Mouse (Mus musculus) gastrocnemius, postnatal 10 days (tissue): ENCODE measurements around the gene Actn4. TPM values are rescaled to one million over a fixed set of nuclear protein-coding genes. Genes with fewer than 3 reads are reported as not detected.

Source experiments
- DNase-seq: peaks from one replicate; pipeline ENCODE4 v3.0.0; 2021; ENCODE audit warnings: mixed read lengths
- total RNA-seq, 2 experiments: library from RNA; stranded (reverse); gene quantifications; 2 replicates each; pipeline ENCODE4 v1.2.3; 2021

Actn4 gene
- total RNA-seq, 2 experiments from 2014 or later, result 90.2 to 120 TPM

- DNase-seq, result no peak
Observed at GRCm38 (mm10) chr7:28924802-28925201, 37.3 kb downstream of the Actn4 start.

- DNase-seq, result no peak
Observed at GRCm38 (mm10) chr7:28923865-28924291, 38.3 kb downstream of the Actn4 start.

- DNase-seq, result no peak
Observed at GRCm38 (mm10) chr7:28922606-28923005, 39.5 kb downstream of the Actn4 start.

GRCm38 (mm10) chr7:28921722-28922465 lies 40.2 kb downstream of the Actn4 start:
- DNase-seq, result no peak

GRCm38 (mm10) chr7:28921178-28921577 lies 41.0 kb downstream of the Actn4 start:
- no peak for DNase-seq

DNA sequence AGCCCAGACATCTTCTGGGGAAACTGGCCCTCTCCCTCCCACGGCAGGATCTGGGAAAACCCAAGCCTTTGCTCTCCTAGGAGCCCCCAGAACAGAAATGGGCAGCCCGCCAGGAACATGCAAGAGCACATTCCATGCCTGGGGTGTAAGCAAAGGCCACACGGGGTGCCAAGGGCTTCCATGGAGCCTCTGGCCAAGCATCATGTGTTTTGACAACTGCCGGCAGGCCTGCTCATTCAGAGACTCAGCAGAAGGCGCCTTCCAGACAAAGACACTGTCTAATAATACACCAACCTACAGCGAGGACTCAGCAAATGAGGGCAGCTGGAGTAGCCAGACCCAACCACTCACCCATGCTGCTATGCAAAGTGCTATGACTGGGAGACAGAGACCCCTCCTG lies 42.3 kb downstream of the Actn4 start:
- DNase-seq, result peak; percentile 88

DNA sequence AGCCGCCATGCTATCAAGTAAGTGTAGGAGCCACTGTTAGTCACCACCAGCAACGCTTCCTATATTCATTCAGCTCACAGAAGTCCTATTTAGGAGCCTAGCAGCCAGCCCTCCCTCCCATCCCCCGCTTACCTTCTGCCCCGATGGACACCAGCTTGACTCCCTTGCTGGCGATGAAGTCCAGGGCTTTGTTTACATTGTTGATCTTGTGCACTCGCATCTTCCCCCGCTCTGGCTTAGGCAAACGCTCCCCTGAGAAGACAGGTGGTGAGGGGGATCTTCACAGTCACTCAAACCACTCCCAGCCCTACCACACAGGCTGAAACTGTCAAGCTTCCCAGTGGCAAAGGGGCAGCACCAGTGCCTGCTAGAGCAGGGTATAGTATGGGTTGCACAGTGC lies 43.6 kb downstream of the Actn4 start:
- DNase-seq, result no peak

GRCm38 (mm10) chr7:28917503-28918426 lies 44.4 kb downstream of the Actn4 start:
- peak; percentile 78 for DNase-seq

- DNase-seq, result no peak
Observed at GRCm38 (mm10) chr7:28916491-28916890, 45.6 kb downstream of the Actn4 start.

DNA sequence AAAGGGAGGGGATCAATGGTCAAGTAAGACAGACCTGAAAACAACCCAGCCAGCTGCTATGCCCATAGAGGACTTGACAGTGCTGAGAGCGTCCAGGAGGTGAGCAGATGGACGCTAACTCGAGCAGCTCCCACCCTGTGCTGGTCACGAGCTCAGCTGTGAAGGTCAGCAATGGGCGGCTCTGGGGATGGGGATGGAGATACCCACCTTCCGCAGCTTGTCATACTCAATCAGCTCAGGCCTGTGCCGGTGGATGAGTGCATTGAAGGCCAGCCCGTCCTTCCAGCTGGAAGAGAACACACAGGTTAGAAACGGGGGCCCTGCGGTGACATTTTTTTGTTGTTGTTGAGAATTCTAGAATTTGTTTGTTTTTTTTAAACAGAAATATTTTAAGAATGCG lies 49.0 kb downstream of the Actn4 start:
- no peak for DNase-seq

DNA sequence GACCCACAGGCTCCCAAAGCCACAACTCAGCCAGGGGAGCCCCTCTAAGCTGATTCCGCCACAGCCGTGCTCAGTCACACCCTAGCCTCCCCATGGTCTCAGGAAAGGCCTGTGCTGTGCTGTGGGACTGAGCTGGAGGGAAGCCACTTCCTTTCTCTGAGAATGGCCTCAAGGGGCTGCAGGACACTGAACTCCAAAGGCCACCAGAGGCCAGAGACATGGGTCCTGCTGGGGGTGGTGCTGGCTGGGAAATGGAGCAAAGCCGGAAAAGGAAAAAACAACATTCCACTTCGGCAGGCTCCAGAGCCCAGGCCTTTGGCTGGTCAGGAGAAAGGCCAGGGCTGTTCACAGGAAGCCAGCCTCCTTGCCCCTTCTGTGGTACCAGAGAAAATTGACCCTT lies 50.5 kb downstream of the Actn4 start:
- DNase-seq, result no peak

DNA sequence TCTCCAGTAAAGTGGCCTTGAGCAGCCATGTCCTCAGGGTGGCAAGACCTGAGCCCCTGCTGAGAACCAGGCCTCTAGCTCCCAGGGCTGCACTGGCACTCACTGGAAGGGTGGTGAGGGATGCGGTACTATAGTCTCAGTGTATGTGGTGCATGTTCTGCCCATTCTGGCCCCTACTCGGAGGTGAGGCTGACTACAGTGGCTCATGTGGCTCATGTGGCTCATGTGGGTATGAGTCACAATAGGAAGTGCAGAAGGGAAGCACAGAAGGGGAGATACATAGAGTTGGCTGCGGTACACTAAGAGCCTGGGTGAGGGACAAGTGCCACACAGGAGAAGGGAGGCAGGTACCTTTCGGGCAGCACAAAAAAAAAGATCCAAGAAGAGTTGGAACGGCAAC lies 54.9 kb downstream of the Actn4 start:
- DNase-seq, result no peak

DNA sequence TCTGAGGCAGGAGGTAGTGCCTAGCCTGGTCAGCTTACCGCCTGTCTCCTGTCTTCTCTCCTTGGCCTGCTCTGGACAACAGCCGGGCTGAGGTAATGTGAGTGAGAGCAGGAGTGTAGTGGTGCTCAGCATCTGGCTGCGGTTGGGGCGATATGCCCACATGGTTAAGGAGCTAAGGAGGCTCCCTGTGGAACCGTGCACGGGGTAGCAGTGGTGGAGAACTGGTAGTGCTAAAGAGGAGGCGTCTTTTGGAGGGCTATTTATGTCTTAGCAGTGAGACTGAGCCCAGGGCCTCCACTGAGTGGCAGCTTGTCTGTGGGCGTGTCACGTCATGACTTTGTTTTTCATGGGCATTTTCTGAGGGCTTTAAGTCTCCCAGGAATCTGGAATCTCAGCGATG lies 58.4 kb downstream of the Actn4 start:
- DNase-seq, result no peak

GRCm38 (mm10) chr7:28902809-28903208 lies 59.3 kb downstream of the Actn4 start:
- DNase-seq, result no peak

- DNase-seq, result no peak
Observed at GRCm38 (mm10) chr7:28902180-28902579, 60.0 kb downstream of the Actn4 start.

GRCm38 (mm10) chr7:28901311-28902125 lies 60.6 kb downstream of the Actn4 start:
- no peak for DNase-seq

- DNase-seq, result no peak
Observed at GRCm38 (mm10) chr7:28899972-28900371, 62.2 kb downstream of the Actn4 start.

GRCm38 (mm10) chr7:28897661-28898060 lies 64.5 kb downstream of the Actn4 start:
- no peak for DNase-seq

DNA sequence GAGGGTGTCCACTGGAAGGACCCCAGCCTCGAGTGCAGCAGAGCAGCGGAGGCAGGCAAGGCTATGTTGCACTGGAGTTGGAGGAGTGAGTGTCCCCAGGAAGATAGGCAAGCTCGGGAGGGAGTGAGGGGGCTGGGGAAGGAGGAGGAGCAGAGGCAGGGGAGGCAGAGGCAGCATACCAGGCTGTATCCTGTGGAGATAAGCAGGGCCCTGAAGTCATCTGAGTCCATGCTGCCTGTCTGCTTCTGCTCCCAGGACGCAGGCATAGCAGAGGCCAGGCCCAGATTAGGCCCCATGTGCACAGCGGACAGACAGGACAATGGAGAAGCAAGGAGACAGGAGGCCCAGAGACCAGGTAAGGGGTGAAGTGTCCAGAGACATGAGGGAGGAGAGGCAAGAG lies 67.2 kb downstream of the Actn4 start:
- DNase-seq, result no peak

DNA sequence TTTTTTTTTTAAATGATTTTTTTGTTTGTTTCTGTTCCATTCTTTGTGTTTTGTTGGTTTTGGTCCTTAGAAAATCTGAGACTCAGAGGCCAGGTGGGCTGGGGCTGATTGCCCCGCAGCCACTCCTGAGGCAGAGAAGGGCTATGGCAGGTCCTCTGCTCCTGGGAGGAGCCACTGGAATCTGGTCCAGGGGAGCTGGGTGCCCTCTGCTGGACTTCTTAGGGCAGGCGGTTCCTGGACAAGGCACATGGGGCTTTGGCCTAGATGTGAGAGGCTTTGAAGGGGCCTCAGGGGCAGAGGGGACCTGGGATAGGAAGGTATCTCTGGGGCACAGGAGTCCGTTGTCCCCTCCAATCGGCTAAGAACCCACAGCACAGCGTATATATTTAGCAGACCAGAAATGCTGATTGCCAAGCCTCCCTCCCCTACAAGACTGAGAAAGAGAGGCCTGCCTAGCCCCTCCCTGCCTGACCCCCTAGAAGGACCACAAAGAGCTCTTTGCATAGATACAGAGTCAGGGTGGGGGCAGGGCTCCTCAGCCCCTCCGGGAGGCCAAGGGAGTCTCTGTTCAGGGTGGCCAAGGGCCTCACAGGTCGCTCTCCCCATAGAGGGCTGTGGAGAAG lies 68.4 kb downstream of the Actn4 start:
- DNase-seq, result peak; percentile 53

DNA sequence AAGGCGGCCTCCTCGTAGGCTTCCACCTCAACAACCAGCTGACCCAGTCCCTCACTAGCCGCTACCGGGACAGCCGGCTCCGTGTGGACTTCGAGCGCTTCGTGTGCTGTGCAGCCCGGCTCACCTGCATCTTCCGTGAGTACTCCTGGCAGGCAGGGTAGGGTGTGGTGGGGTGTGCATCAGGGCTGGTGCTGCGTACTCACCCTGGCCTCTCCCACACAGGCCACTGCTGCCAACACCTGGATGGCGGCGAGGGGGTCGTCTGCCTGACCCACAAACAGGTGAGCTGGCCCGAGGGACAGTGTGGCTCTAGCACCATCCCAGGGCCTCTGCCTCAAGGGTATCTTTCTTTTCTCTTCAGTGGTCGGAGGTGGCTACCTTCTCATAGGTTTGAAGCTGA lies 69.5 kb downstream of the Actn4 start:
- no peak for DNase-seq

- no peak for DNase-seq
Observed at GRCm38 (mm10) chr7:28888701-28889161, 73.4 kb downstream of the Actn4 start.
